Mouse (Mus musculus) heart, postnatal 10 days (tissue): Measurements from ENCODE around the gene Samd14. TPM values are rescaled to one million over a fixed set of nuclear protein-coding genes. Genes with fewer than 3 reads are reported as not detected.
A peak's percentile ranks its signal among the peaks of the same experiment; 100 is the strongest.

Experiments used
- DNase-seq, 2 experiments: peaks; one replicate each; pipeline ENCODE4 v3.0.0; 2021
- intact Hi-C: fragments of 180-260 bp; cut with DNase I; formaldehyde crosslinking; loops from one replicate; pipeline ENCODE4 v1.15.1; 2025
- total RNA-seq, 2 experiments: library from RNA; stranded (reverse); gene quantifications; 2 replicates each; pipeline ENCODE4 v1.2.3; 2021

Samd14 gene
- total RNA-seq, 2 experiments from 2014 or later, result 4.1 to 5.9 TPM

DNA sequence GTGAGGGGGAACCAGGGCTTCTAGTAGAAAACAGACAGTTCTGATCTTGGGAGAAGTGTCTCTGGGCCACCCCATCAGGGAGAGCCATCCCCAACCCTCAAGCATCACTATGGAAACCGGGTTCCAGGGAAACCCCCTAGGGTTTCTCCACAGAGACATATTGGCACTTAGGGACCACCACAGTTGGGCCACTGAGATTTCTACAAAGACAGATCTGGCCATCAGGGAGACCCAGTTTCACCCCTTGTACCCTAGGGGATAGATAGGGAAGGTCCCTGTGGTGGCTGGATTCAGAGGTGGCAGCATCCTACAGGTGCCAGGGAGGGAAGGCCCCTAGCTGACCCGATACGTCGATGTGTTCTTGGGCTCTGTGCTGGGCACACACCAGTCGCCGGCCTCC lies 17.2 kb downstream of the Samd14 start:
- DNase-seq, result no peak
- intact Hi-C loops, result no loop called here

DNA sequence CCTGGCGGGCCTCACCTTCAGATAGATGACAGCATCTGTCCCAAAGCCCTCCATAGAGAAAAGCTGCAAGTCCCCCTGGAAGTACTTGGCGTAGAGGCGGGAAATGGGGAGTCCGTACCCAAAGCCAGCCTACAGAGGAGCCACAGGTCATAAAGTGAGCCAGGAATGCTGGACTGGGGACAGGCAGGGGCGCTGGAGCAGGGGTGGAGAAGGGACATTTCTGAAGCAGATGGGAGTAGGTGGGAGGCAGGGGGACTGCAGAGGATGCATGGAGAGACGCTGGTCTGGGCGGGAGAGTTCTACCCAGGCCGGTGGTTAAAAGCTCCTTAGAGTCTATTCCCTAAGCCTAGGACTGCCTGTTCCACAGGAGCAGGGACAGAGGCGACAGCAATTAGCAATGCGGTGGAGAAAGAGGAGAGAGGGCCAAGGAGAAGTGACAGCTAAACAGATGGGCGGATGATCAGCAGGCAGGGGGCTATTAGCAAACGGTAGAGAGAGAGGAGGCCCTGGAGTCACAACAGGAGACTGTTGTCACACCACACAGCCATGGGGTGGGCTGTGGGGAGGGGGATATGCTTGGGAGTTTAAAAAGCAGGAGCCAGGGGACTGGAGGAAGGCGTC lies 18.3 kb downstream of the Samd14 start:
- intact Hi-C loops, result no loop called here
- no peak for DNase-seq

GRCm38 (mm10) chr11:95032945-95033344 lies 23.3 kb downstream of the Samd14 start:
- intact Hi-C loops, result no loop called here
- no peak for DNase-seq

DNA sequence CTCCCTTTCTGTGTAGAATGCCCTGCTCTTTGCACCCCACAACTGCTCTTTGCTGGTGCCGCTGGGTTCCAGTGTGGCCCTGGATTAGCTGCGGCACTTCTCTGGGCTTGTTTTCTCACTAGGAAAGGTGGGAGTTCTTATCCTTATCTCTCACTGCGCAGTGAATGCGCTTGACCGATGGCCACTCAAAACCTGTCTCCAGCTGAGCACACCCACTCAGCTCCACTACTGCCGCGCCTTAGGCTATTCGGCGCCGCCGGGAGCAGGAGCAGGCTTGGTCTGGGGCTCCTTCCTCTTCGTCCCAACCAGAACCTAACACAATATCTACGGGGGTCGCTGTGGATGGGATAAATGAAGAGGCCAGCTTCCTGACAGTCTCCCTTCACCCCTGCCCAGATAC lies 23.9 kb downstream of the Samd14 start:
- intact Hi-C loops, result no loop called here
- DNase-seq, result no peak

- intact Hi-C loops, result no loop called here
- no peak for DNase-seq
Observed at GRCm38 (mm10) chr11:95034902-95035301, 25.2 kb downstream of the Samd14 start.

DNA sequence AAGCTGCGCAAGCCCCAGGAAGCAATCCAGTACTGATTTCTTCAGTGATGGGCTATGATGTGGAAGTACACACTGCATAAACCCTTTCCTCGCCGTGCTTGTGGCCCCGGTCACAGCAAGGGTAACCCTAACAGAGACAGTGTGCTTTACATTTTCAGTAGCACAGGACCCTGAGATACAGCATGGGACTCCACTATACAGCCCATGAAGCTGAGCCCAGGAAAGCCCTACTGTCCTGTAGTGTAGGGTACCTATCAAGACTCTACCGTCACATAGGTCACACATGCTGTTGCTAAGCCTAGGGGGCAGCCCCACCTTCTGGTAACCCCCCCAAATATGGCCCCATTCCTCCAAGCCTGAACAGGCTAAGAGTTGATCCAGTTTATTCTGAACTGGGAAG lies 26.8 kb downstream of the Samd14 start:
- no peak for DNase-seq
- intact Hi-C loops, result no loop called here

- intact Hi-C loops, result no loop called here
- DNase-seq, result no peak
Observed at GRCm38 (mm10) chr11:95037306-95037705, 27.6 kb downstream of the Samd14 start.

GRCm38 (mm10) chr11:95038156-95038817 lies 28.6 kb downstream of the Samd14 start:
- intact Hi-C loops, result no loop called here
- no peak for DNase-seq

- intact Hi-C loops, result no loop called here
- DNase-seq, result no peak
Observed at GRCm38 (mm10) chr11:95038818-95039655, 29.4 kb downstream of the Samd14 start.

GRCm38 (mm10) chr11:95039766-95040165 lies 30.1 kb downstream of the Samd14 start:
- intact Hi-C loops, result loop anchor here (5.0 to 10.0 kb wide), 2 partner anchors 62 to 215 kb away; partner anchors contain the start of gene Sgca
- DNase-seq, result no peak

- peak; percentile 90 to 92 for DNase-seq
- intact Hi-C loops, result loop anchor here (5.0 to 10.0 kb wide), 2 partner anchors 63 to 214 kb away; partner anchors contain the start of gene Sgca
Observed at GRCm38 (mm10) chr11:95040491-95041138, 30.9 kb downstream of the Samd14 start.

- peak; percentile 97 to 98 for DNase-seq
- intact Hi-C loops, result loop anchor here (5.0 to 10.0 kb wide), 2 partner anchors 64 to 214 kb away; partner anchors contain the start of gene Sgca
Observed at GRCm38 (mm10) chr11:95041139-95041609, 31.5 kb downstream of the Samd14 start, which contains the start of gene Pdk2. Pdk2 (minus strand) TSS chr11:95041354.

GRCm38 (mm10) chr11:95042096-95042495 lies 32.4 kb downstream of the Samd14 start:
- peak; percentile 87 to 90 for DNase-seq
- intact Hi-C loops, result loop anchor here (2.0 to 10.0 kb wide), 3 partner anchors 65 to 213 kb away; partner anchors contain the start of gene Sgca

DNA sequence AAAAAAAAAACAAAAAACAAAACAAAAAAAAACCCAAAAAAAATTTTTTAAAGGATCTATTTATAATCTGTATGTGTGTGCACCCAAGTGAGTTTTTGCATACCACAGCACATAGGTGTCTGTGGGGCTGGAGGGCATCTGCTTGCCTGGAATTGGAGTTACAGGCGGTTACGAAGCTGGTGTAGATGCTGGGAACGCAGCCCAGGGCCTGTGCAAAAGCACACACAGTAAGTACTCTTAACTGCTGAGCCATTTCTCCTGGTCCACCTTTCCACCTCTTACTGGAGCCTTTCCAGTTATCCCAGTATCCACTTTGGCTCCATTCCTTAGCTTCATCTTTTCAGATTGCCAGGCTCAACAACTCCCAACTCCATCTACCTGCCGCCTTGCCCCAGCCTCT lies 33.4 kb downstream of the Samd14 start:
- intact Hi-C loops, result loop anchor here (2.0 to 10.0 kb wide), 3 partner anchors 66 to 212 kb away; partner anchors contain the start of gene Sgca
- DNase-seq, result no peak

DNA sequence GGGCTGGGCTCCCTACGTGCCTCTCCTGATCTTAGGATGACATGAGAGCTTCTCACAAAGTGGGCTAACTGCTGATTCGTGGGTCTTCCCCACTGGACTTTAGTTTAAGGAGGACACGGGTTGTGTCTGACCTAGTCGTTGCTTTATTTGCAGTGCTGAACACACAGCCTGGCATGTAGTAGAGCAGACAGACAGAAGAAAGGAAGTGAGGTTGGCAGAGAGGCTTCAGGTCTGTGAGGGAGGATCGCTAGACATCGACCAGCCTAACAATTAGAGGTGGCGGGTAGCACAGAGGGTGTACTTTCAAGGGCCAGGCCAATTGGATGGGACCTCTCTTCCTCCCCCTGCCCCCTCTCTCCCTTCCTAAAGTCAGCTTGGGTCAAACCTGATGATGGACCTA lies 33.9 kb downstream of the Samd14 start:
- DNase-seq, result no peak
- intact Hi-C loops, result loop anchor here (2.0 to 10.0 kb wide), 3 partner anchors 66 to 211 kb away; partner anchors contain the start of gene Sgca

DNA sequence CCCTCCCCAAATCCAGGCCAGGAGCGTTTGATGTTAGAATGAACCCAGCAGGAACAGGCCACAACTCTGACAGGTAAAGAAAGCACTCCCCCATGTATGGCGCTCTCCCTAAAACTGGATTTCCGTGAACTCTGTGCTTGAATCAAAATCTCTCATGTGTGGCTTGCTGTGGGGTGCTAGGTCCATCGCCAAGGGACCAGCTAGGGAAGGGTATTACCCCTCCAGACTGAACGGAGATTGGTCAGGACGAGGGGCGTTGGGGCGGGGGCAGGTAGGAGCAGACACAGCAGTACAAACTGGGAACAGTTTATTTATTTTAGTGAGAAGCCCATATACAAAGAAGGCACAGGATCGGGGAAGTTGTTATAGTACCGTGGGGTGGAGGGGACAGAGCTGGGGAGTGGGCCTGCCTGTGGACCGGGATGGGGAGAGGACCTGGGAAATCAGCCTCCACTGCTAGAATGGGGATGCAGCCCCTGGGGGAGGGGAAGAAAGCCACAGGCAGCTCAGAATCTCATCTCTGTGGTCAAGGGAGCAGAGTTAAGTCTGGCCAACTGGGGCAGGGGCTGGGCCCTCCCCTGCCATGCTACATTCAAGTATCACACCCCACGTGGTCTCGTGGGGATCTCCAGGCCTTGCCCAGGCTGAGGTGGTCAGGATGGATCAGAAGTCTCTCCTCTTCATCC lies 34.6 kb downstream of the Samd14 start:
- intact Hi-C loops, result loop anchor here (5.0 to 10.0 kb wide), 2 partner anchors 67 to 210 kb away; partner anchors contain the start of gene Sgca
- no peak for DNase-seq

GRCm38 (mm10) chr11:95046980-95047680 lies 37.5 kb downstream of the Samd14 start:
- intact Hi-C loops, result loop anchor here (1.0 to 10.0 kb wide), 4 partner anchors 28 to 208 kb away; no protein-coding TSS in a partner anchor
- peak; percentile 69 to 80 for DNase-seq

DNA sequence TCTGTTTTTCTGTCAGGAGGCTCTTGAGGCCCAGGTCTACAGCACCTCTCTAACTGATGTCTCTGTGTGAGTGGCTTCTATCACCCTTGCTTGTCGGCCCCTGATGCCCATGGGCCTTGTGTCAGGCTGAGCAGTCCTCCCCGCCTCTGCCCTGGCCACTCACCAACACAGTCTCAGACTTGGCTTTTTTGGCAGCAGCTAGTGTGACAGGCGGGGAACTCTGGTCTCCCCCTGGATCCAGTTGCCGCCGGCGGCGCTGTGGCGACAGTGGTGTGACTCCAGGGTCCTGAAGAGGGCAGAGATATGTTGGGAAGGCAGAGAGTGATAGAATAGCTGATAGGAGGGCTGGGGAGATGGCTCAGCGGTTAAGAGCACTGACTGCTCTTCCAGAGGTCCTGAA lies 43.4 kb downstream of the Samd14 start:
- intact Hi-C loops, result no loop called here
- DNase-seq, result peak in 1 of 2 experiments; percentile 20
